Mouse (Mus musculus): ENCODE data around the gene Tgfb1.
A peak's percentile ranks its signal among the peaks of the same experiment; 100 is the strongest.

The Tgfb1 gene

DNA sequence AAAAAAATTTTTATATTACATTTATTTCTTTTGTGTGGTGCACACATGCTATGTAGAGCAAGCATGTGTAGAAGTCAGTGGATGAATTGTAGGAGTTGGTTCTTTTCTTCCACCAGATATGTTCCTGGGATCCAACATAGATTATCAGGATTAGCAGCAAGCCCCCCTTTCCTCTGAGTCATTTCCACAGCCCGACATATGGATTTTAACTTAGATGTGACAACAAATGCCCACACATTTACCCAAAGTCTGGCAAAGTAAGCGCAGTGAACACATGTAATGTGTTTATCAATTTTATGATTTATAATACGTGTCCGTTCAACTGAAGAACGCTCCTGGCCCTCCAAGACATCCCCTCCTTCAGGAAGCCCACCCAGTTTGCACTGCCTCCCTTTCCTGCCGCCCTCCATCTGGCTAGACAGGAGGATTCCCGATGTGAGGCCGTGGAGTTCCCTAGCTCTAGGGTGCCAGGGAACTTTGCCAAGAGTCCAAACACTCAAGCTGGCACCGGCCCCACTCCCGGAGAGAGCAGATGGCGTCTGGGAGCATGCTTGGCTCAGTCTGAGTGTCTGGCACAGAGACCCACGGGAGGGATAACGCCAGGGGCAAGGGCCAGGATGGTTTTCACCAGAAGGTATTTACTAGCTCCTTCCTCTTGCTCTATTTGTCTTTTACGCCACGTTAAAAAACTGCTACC, 10.6 kb upstream of the Tgfb1 start:
- DNase-seq = peak; percentile 100

DNA sequence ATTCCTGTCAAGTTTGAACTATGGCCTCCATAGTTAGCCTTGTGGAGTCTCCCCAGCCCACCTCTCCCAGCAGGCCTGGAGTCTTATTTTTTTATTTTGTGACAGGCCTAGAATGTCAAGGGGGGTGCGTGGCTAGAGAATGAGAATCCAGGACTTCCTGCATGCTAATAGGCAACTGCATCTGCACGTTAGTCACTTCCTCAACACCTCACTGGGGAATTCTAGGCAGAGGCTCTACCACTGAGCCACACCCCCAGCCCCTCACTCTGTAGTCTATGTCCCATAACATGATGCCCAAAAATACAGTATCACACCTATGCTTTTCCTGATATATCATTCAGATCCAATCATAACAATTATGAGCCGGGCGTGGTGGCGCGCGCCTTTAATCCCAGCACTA, 9.8 kb upstream of the Tgfb1 start:
- DNase-seq = no peak

DNA sequence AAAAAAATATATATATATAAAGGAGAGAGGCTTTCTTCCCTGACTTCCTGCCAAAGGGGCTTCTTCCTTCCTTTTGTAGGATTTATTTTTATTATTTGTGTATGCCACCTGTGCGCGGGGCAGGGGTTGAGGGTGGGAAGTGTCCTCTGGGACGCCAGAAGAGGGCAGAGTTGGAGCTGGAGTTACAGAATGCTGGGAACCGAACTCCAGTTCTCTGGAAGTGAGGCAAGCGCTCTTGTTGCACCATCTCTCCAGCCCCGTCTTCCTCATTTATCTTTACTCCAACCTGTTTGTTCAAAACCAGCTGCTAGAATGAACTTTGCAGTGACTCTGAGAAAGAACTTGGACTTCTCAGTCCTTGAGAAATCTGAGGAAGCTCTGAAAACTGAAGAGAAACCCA, 6.8 kb upstream of the Tgfb1 start:
- DNase-seq = no peak

DNA sequence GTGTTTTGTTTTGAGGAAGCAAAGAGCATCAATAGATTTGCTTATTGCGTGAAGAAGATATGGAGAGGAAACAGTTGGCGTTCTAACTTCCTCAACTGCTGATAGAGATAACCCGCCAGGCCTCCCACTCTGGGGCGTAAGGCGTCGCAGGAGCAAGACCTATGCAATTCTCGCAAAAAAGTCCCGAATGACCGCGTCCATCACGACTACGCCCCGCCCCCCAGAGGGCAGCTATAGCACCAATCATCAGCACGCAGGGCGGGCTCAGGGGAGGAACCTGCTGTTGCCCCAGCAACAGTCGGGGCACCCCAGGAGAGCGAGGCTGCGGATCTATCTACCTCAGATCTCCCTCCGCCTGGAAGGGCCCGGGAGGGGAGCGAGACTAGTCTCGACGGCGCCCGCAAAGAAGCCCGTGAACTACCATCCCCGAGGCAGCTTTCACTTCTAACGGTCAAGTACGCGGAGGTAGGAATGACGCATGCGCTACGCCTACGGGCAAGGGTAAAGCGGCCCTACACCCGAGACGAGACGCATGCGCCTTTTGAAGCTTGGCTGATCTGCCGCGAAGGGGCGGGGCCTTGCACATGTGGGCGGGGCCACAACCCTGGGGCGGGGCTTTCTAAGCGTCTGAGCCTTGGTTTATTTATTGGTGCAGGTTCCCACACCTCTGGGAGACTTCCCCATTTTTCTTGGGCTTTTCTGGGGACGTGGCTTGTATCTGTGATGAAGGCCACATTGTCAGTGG, 6.1 kb upstream of the Tgfb1 start, which contains the start of gene B9d2:
TSS of gene B9d2 (plus strand) at position 267 of the 745 bp plus-strand sequence.
- peak; percentile 90 to 92 for DNase-seq

DNA sequence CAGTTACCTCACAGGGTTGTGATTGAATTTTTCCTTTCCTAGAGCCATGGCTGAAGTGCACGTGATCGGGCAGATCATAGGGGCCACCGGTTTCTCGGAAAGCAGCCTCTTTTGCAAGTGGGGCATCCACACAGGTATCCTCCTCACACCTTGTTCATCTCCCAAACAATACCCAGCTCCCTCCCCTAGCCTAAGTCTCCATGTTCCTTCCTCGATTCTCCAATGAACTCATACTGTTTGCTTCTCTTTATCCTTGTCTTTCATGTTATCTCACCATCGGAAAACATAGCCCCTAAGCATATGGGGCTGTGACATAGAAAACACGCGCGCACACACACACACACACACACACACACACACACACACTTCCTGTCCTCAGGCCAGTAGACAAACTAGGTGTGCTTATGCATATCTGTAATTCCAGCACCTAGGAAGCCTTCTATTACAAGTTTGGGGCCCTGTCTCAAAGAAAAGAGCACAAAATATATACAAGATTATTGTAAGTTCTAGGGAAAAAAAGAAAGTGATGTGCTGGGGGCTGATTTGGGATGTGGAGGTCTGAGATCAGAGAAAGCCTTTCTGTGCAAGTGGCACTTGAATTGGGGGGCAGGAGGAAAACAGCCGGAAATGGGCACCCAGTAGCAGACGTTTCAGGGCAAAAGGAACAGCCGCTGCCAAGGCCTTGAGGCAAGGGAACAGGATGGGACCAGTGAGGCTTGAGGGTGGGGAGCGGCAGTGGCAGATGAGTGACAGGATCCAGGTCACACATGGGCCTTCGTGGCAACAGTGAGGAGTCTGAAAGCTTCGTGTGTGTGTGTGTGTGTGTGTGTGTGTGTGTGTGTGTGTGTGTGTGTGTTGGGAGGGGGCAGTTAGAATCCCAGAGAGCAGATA, 5.2 kb upstream of the Tgfb1 start:
- DNase-seq = no peak

DNA sequence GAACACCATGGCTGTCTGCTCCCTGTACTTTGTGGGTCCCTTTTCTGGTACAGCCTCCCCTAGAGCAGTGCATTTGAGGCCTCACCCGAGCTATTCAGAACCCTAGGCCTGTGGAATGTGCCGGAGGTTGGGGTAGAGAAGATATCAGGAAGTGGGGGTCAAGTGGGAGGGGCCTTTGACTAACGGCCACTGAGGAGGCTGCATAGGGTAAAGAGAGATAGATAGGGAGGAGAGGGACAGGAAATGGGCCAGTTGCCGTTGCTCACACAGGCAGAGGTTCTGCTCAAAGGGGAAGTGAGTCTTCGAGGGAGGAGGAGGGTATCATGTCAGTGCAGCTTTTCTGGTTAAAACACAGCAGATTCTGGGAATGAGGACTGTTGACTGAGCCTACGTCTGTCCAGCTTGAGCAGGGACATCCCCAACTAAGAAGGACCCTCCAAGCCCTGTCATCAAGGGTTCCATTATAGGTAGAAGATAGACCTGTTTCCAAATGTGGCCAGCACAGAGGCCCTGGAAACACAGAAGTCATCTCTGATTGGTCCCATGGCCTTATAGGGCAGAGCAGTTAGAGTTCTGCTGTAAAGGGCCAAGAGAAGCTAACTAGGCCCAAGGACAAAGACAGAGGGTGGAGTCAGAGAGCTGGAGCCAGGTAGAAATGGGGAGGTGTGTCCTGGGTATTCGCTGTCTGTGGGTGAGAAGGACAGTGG, 3.2 kb upstream of the Tgfb1 start:
- DNase-seq = no peak

DNA sequence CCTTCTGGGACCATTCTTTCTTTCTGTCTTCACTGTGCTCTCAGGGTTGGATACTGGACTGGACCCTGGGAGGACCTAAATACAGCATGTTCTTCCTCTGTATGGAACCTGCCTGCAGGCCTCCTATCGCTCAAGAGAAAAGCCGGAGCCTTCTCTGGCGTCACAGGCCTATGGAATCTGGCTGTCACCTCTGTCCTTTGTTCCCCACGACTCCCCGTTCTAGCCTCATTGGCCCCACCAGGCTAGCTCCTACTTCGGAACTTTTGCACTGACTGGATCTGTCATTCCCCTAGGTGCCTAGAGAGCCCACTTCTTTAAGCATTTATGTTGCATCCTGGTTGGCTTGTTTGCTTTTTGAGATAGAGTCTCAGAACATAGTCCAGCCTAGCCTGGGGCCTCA, 2.1 kb upstream of the Tgfb1 start:
- DNase-seq = no peak

DNA sequence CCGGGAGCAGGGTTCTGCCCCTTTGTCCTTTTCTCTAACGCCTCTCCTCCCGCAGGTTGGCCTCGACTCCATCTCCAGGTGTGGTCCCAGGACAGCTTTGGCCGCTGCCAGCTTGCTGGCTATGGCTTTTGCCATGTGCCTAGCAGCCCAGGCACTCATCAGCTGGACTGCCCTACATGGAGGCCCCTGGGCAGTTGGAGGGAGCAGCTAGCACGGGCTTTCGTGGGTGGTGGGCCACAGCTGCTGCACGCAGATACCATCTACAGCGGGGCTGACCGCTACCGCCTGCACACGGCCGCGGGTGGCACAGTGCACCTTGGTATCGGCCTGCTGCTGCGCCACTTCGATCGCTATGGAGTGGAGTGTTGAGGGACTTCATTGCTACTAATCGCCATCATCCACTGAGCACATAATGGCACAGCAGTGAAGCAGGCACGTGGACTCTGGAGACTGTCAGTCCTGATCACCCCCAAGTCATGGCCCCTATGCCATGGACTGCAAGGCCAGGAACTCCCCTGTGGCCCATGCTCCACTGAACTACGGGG, 804 bp upstream of the Tgfb1 start:
- no peak for DNase-seq

DNA sequence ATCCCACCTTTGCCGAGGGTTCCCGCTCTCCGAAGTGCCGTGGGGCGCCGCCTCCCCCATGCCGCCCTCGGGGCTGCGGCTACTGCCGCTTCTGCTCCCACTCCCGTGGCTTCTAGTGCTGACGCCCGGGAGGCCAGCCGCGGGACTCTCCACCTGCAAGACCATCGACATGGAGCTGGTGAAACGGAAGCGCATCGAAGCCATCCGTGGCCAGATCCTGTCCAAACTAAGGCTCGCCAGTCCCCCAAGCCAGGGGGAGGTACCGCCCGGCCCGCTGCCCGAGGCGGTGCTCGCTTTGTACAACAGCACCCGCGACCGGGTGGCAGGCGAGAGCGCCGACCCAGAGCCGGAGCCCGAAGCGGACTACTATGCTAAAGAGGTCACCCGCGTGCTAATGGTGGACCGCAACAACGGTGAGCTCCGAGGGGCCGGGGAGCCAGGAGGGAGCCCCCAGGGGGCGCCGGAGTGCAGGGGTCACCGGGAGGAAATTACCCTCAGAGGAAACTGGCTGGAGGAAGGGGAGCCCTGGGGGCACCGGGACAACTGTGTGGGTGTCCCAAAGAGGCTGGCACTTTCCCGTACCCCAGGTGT, 1.1 kb downstream of the Tgfb1 start:
- peak in 1 of 2 experiments; percentile 19 for DNase-seq

DNA sequence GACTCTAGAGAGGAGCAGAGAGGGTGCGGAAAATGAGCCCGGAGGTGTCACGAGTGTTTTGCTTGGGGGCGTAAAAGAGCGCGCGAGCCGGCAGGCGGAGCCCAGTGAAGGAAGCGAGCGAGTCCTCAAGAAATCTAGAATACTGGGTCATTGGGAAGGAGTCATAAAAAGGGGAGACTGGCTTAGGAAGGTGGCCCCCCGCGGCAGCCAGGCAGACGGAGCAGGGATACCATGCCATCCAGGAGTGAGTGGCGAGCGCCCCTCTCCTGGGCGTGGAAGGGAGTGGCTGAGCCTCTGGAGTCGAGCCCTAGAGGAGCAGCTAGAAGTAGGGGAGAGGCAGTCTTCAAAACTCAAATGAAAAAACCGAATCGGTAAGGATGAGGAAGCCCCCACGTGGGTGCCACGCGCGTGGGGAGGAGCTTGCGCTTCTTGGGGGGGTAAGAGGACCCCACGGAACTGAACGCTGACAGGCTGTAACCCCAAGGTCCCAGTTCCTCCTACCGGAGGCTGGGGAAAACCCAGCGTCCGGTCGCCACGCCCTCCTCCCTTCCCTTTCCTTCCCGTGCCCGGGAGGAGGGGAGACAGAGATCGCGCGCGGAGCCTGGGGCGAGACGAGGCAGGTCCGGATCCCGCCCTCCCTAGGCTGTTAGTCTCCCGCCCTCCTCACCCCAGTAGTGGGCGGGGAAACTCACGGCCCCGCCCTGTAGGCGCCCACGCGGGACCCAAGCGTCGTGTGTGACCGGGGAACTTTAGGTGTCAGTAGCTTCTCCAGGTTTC, 2.2 kb downstream of the Tgfb1 start:
- no peak for DNase-seq

DNA sequence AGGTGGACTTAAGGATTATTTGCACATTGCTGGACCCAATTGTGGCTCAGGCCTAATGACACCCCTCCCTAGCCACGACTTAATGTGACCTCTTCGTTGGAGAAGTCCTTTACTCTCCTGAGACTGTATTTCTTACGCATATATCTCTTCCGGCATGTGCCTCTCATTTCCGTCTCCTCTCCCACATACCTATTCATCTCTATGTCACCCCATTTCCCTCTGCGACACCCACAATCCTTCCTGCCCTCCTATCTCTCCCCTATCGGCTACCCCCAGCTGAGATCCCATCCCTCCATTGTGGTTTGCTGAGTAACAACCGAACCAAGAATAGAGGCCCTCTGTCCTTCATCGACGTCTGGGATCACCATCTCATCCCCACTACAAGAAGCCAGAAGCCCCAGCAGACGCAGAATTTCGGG, 2.8 kb downstream of the Tgfb1 start:
- no peak for DNase-seq

DNA sequence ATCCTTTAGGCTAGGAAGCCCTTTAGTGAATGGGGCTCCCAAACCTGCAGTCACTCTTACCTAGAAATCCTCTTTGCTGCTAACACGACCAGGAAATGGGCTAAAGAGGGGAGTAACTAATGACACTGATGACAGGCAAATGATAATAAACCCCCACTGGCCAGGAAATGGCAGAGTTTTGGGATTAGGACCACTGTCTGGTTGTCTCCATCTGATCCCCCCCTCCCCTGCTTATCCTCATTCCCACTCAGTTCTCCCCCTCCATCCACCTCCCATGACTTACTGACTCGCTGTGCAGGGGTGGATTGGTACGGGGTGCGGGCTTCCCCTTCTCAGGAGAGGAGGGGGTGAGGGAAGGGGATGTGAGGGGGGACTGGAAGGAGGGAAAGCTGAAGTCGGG, 3.2 kb downstream of the Tgfb1 start:
- DNase-seq = no peak

DNA sequence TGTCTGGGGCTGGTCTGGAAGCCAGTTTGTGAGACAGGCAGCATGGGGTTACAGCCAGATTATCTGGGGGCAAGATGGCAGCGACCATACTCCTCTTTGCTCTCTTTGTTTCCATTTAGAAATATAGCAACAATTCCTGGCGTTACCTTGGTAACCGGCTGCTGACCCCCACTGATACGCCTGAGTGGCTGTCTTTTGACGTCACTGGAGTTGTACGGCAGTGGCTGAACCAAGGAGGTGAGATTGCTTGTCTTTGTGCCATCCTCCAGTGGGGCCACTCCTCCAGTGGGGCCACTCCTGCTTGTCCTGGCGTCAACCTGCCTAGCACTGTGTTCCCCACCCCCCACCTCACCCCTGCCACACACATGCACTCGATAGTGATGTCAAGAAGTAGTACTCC, 7.3 kb downstream of the Tgfb1 start:
- no peak for DNase-seq

DNA sequence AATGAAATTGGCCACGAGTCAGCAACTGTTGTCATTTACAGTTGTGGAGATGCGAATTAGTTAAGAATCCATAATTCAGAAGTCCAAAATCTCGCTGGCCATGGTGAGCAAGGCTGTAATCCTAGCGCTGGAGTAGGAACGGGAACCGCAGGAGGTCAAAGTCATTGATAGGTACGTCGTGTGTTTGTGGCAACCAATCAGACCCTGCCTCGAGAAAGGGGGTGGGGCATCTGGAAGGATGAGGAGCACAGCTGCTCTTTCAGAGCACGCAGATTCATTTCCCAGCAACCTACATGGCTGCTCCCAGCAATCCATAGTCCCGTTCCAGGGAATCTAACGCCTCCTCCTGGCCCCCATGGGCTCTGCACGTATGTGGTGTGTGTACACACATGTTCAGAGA, 13.0 kb downstream of the Tgfb1 start:
- no peak for DNase-seq

DNA sequence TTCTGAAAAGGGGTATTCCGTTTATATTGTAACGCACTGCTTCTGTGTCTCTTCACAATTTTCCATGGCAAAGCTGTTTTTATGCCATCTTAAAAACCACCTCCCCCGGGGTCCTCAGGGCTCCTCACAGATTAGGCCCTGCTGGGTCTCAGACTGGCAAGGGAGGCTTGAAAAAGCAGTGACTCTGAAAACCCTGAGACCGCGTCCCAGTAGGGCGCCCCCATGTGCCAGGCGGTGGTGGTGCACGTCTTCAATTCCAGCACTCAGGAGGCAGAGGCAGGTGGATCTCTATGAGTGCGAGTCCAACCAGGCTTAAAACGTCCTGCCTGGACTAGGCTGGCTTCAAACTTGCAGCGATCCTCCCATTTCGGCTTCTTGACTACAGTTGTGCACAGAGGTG, 13.9 kb downstream of the Tgfb1 start:
- DNase-seq = no peak

DNA sequence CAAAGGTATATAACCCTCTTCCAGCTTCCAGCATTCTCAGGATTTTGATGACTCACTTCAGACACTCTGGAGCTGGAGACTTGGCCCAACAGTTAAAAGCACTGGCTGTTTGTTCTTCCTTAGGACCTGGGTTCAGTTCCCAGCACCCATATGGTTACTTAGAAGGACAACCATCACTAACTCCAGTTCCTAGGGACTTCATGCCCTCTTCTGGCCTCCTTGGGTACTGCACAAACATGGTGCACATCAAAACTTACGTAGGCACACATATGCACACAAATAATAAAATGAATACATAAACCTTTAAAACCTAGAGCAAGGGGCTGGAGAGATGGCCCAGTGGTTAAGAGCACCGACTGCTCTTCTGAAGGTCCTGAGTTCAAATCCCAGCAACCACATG, 15.5 kb downstream of the Tgfb1 start:
- DNase-seq = no peak

DNA sequence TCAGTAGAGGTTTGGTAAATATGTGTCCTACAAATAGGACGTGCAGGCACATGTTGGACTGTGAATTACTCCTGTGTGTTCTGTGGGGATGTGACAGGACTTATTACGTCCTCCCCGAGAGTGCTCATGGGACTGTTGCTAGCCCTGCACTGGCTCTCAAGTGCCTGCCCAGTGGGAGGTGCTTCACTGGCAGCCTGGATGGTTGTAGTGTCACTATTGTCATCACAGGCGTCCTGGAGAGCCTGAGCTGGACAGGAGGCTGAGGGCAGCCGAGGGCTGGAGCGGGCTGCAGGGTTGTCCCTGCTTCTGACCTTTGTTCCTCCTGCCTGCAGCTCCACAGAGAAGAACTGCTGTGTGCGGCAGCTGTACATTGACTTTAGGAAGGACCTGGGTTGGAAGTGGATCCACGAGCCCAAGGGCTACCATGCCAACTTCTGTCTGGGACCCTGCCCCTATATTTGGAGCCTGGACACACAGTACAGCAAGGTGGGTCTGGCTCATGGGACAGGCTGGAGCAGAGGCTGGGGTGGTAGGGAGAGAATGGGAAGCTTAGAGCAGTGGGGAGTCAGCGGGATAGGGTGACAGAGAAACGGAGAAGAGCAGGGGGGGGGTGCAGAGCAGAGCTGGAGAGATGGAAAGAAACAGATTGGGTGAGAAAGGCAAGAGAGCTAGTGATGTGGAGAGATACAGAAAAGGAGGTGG, 17.1 kb downstream of the Tgfb1 start:
- no peak for DNase-seq

DNA sequence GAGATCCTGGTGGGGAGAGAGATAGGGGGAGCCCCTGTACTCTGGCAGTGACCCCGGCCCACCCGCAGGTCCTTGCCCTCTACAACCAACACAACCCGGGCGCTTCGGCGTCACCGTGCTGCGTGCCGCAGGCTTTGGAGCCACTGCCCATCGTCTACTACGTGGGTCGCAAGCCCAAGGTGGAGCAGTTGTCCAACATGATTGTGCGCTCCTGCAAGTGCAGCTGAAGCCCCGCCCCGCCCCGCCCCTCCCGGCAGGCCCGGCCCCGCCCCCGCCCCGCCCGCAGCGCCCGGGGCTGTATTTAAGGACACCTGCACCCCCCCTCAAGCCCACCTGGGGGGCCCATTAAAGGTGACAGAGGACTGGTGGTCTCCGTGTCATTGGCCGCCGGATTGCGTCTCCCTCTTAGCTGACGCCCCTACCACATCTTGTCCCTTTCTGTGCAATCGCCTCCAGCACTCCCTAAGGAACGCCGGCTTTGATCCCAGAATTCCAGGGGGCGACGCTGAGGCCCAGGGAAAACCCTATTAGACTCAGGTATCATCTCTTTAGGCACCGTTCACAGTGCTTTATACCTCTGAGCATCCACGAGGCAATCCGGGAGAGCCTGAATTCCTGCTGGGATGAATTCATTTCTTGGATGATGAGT, 18.0 kb downstream of the Tgfb1 start:
- DNase-seq = no peak

DNA sequence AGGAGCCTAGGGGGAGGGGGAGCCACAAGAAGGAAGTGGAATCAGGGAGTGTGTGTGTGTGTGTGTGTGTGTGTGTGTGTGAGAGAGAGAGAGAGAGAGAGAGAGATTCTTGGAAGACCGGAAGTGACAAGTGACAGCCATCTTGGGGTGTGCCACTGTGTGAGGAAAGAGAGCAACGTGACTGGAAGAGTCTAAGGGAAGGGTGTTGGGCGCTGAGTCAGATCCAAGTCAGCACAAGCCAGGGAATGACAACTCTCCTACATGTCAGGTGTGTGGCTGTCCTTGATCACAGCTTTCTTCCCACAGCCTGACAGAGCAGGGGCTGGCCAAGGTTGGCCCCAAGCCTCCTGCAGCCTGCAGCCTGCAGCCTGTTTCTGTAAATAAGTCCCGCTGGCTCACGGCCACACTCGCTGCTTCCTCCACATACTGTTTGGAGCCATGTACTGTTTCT, 19.0 kb downstream of the Tgfb1 start:
- DNase-seq = peak; percentile 51 to 56

DNA sequence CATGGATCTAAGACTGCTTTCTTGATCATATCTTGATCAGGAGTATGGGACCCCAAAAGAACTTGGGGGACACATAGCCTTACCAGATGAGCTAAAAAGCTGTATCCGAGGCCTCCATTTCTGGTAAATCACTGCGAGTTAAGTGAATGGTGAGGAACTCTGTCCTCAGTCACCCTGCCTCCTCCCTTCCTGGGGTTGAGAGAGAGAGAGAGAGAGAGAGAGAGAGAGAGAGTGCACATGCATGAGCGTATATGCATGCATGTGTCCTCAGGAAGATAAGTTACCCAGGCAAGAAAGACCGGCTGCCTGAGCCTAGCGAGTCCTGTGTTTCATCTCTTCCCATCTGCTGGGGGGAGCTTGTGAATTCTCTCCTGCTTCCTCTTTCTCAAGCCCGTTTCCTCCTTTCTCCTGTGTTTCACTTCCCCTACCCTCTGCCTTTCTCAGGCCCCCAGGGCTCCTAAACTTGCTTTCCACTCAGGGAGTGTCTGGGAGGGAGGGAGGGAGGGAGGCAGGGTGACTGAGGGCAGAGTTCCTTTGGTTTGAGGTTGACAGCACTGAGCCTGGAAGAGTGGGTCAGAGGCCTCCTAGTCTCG, 19.9 kb downstream of the Tgfb1 start:
- DNase-seq = no peak

Data from cerebellum, postnatal 36 days (tissue).